Mouse (Mus musculus) ES-E14 (cell line): Measurements from ENCODE around the gene Radil. TPM values are rescaled to one million over a fixed set of nuclear protein-coding genes. Genes with fewer than 3 reads are reported as not detected.

ENCODE experiments used
- DNase-seq: peaks from one replicate; pipeline ENCODE4 v3.0.0-alpha.2; 2013; ENCODE audit warnings: low read depth, low spot score
- H3K27ac ChIP-seq: 2 replicates; pipeline ENCODE4 v1.5.1; 2012; ENCODE audit warnings: low read depth, mild to moderate bottlenecking, low read length, moderate library complexity, mixed read lengths; ENCODE audit not compliant: poor library complexity, insufficient read depth, severe bottlenecking
- H3K36me3 ChIP-seq: 2 replicates; pipeline ENCODE4 v1.6.1; 2012; ENCODE audit warnings: mild to moderate bottlenecking, low read length, moderate library complexity, mixed read lengths; ENCODE audit not compliant: control insufficient read depth, poor library complexity, insufficient read depth, severe bottlenecking
- H3K4me1 ChIP-seq, 2 experiments: fragments of 150-350 bp in 1 of 2; sonication (generic) in 1 of 2; 2 replicates each; pipeline ENCODE4 v1.6.1; 2012; ENCODE audit warnings: low read length in 2 of 2, mild to moderate bottlenecking in 1 of 2, mixed read lengths in 1 of 2; ENCODE audit not compliant: control insufficient read depth in 2 of 2, insufficient read depth in 2 of 2, poor library complexity in 1 of 2
- H3K4me3 ChIP-seq, 2 experiments: fragments of 150-350 bp in 1 of 2; sonication (generic) in 1 of 2; 2 replicates each; pipeline ENCODE4 v1.5.1; 2012; ENCODE audit warnings: low read length in 2 of 2, low read depth in 1 of 2, mild to moderate bottlenecking in 1 of 2, mixed read lengths in 1 of 2; ENCODE audit not compliant: insufficient read depth in 1 of 2, poor library complexity in 1 of 2, severe bottlenecking in 1 of 2
- H3K9ac ChIP-seq: 2 replicates; pipeline ENCODE4 v1.6.1; 2012; ENCODE audit warnings: low read depth, mild to moderate bottlenecking, low read length, mixed read lengths; ENCODE audit not compliant: poor library complexity, insufficient read depth, severe bottlenecking
- H3K9me3 ChIP-seq: fragments of 150-350 bp; sonication (generic); 2 replicates; pipeline ENCODE4 v1.6.1; 2012; ENCODE audit warnings: low read depth, mild to moderate bottlenecking, low read length; ENCODE audit not compliant: control insufficient read depth, insufficient read depth
- CHD2 ChIP-seq: IDR thresholded peaks from 2 replicates; pipeline ENCODE4 v1.6.1; 2014; ENCODE audit warnings: mild to moderate bottlenecking, low read depth, low read length, inconsistent platforms
- HCFC1 ChIP-seq: IDR thresholded peaks from 2 replicates; pipeline ENCODE4 v1.6.1; 2012; ENCODE audit warnings: low read length, inconsistent platforms, borderline replicate concordance; ENCODE audit not compliant: insufficient read depth
- MAFK ChIP-seq: IDR thresholded peaks from 2 replicates; pipeline ENCODE4 v1.6.1; 2014; ENCODE audit warnings: mild to moderate bottlenecking, low read depth, low read length, inconsistent platforms; ENCODE audit not compliant: insufficient read depth
- ZC3H11A ChIP-seq: IDR thresholded peaks from 2 replicates; pipeline ENCODE4 v1.6.1; 2012; ENCODE audit warnings: low read depth, mild to moderate bottlenecking, inconsistent platforms, low read length, borderline replicate concordance
- ZNF384 ChIP-seq: IDR thresholded peaks from 2 replicates; pipeline ENCODE4 v1.6.1; 2012; ENCODE audit warnings: low read depth, low read length, inconsistent platforms
- in situ Hi-C, 2 experiments: fragments of 600-800 bp; cut with MboI; formaldehyde crosslinking; loops; one replicate each; pipeline ENCODE4 v1.15.1; 2025; ENCODE audit warnings: low sequenced_read_pairs in 2 of 2, inconsistent platforms in 1 of 2; ENCODE audit not compliant: unreplicated experiment in 2 of 2
- total RNA-seq: library from RNA; depleted of rRNA; stranded (reverse); fragments of 300-350 nt; gene quantifications from 2 replicates; pipeline ENCODE4 v1.2.3, GENCODE M21; 2012

The Radil gene
- total RNA-seq, 1 experiment = 6.2 TPM

GRCm38 (mm10) chr5:142478829-142479435 lies 72.0 kb downstream of the Radil start:
- H3K9ac ChIP-seq = peak overlapping the region; percentile 39; the same call in 1 of the 2 replicates
- in situ Hi-C loops = no loop called here
- peaks cover 0 to 31% of the 10 kb centered on the region in 2 experiments; a peak in 2 of 4 replicates for H3K4me1 ChIP-seq
- H3K4me3 ChIP-seq = no peak overlapping the region
- peak overlapping the region; percentile 89 for H3K27ac ChIP-seq
- peak; percentile 86 for DNase-seq
- H3K9me3 ChIP-seq = no peaks in the 10 kb centered on the region
- peaks cover 7% of the 10 kb centered on the region; the same call in 1 of the 2 replicates for H3K36me3 ChIP-seq
- TF ChIP-seq ZC3H11A (peak; percentile 85; the same call in 1 of the 2 replicates), ZNF384 (no peak), HCFC1 (no peak)

GRCm38 (mm10) chr5:142477866-142478615 lies 72.9 kb downstream of the Radil start:
- no peak overlapping the region for H3K4me3 ChIP-seq
- peak; percentile 51 for DNase-seq
- peak overlapping the region; percentile 89 for H3K27ac ChIP-seq
- peaks cover 0 to 28% of the 10 kb centered on the region in 2 experiments; a peak in 2 of 4 replicates for H3K4me1 ChIP-seq
- in situ Hi-C loops = no loop called here
- H3K36me3 ChIP-seq = peaks cover 7% of the 10 kb centered on the region; the same call in 1 of the 2 replicates
- TF ChIP-seq ZNF384 (no peak), HCFC1 (no peak), ZC3H11A (no peak), CHD2 (0 out of 2 replicates have a peak, but pooled peaks have one; percentile 19), MAFK (peak; percentile 96)
- no peaks in the 10 kb centered on the region for H3K9me3 ChIP-seq
- peak overlapping the region; percentile 8; the same call in 1 of the 2 replicates for H3K9ac ChIP-seq

- Histone ChIP-seq H3K9me3 (no peaks in the 10 kb centered on the region), H3K36me3 (peaks cover 8% of the 10 kb centered on the region; the same call in 1 of the 2 replicates), H3K4me1 (peaks cover 0 to 28% of the 10 kb centered on the region in 2 experiments; a peak in 2 of 4 replicates), H3K27ac (peak overlapping the region; percentile 89; the same call in 1 of the 2 replicates), H3K9ac (peak overlapping the region; percentile 35; the same call in 1 of the 2 replicates), H3K4me3 (no peak overlapping the region)
- in situ Hi-C loops = no loop called here
- no peak for DNase-seq
- TF ChIP-seq ZC3H11A (no peak), MAFK (no peak), ZNF384 (no peak), CHD2 (no peak), HCFC1 (no peak)
These were observed 73.6 kb downstream of the Radil start for GRCm38 (mm10) chr5:142477346-142477745.

GRCm38 (mm10) chr5:142475669-142476068 lies 75.2 kb downstream of the Radil start:
- Histone ChIP-seq H3K9ac (no peak overlapping the region; the same call in 1 of the 2 replicates), H3K36me3 (peaks cover 18% of the 10 kb centered on the region; the same call in 1 of the 2 replicates), H3K27ac (no peak overlapping the region), H3K4me3 (no peak overlapping the region), H3K4me1 (peaks cover 0 to 26% of the 10 kb centered on the region in 2 experiments; a peak in 2 of 4 replicates), H3K9me3 (no peaks in the 10 kb centered on the region)
- DNase-seq = no peak
- no peak for TF ChIP-seq HCFC1
- TF ChIP-seq CHD2 = no peak
- TF ChIP-seq ZC3H11A = no peak
- no peak for TF ChIP-seq ZNF384
- TF ChIP-seq MAFK = no peak
- in situ Hi-C loops = no loop called here
